Mouse (Mus musculus) embryonic facial prominence, embryonic 11.5 days (tissue): Measurements from ENCODE around the gene Katnb1. TPM values are rescaled to one million over a fixed set of nuclear protein-coding genes. Genes with fewer than 3 reads are reported as not detected.

Source experiments
- ATAC-seq: fragments of 200-750 bp; cut with Nextera tagmentation; replicated peaks from 2 replicates; pipeline ENCODE4 v1.8.0; 2017; ENCODE audit warnings: low read depth; ENCODE audit not compliant: insufficient number of reproducible peaks, low FRiP score, low TSS enrichment
- DNase-seq: peaks from one replicate; pipeline ENCODE4 v3.0.0-alpha.2; 2015; ENCODE audit warnings: low spot score
- H3K27ac ChIP-seq: fragments of 300-500 bp; sonication (generic); replicated peaks from 2 replicates; pipeline ENCODE4 v1.5.1; 2014; ENCODE audit warnings: mild to moderate bottlenecking, low read depth, low read length, control low read depth
- H3K27me3 ChIP-seq: fragments of 300-500 bp; sonication (generic); 2 replicates; pipeline ENCODE4 v1.6.1; 2014; ENCODE audit warnings: mild to moderate bottlenecking, low read length, moderate library complexity, mixed read lengths; ENCODE audit not compliant: control insufficient read depth, insufficient read depth
- H3K36me3 ChIP-seq: fragments of 300-500 bp; sonication (generic); replicated peaks from 2 replicates; pipeline ENCODE4 v1.6.1; 2014; ENCODE audit warnings: low read depth, mild to moderate bottlenecking, low read length, moderate library complexity, mixed read lengths; ENCODE audit not compliant: control insufficient read depth, insufficient read depth
- H3K4me1 ChIP-seq: fragments of 300-500 bp; sonication (generic); 2 replicates; pipeline ENCODE4 v1.6.1; 2014; ENCODE audit warnings: low read length, mixed read lengths; ENCODE audit not compliant: control insufficient read depth, insufficient read depth
- H3K4me2 ChIP-seq: fragments of 300-500 bp; sonication (generic); 2 replicates; pipeline ENCODE4 v1.6.1; 2014; ENCODE audit warnings: low read depth, mild to moderate bottlenecking, control low read depth, low read length, moderate library complexity
- H3K4me3 ChIP-seq: fragments of 300-500 bp; sonication (generic); 2 replicates; pipeline ENCODE4 v1.5.1; 2014; ENCODE audit warnings: low read depth, low read length, control low read depth
- H3K9ac ChIP-seq: fragments of 300-500 bp; sonication (generic); replicated peaks from 2 replicates; pipeline ENCODE4 v1.6.1; 2014; ENCODE audit warnings: mild to moderate bottlenecking, control low read depth, low read length
- H3K9me3 ChIP-seq: fragments of 300-500 bp; sonication (generic); replicated peaks from 2 replicates; pipeline ENCODE4 v1.6.1; 2016; ENCODE audit warnings: mild to moderate bottlenecking, low read length, inconsistent platforms, mixed read lengths; ENCODE audit not compliant: control insufficient read depth
- WGBS: fragments of 180-500 bp; shearing (Covaris S2); extraction: QIAGEN DNeasy Blood & Tissue Kit; methylation state at CpG from one replicate; pipeline ENCODE4 v1.1.7; 2014; 5-methylcytosine and 5-hydroxymethylcytosine counted together
- polyA plus RNA-seq: library from polyadenylated mRNA; unstranded; fragments of >200 nt; fragmentation: Nextera tagmentation; extraction: Ambion mirVana; gene quantifications from 2 replicates; pipeline ENCODE4 v1.2.1, GENCODE M21; 2014

Katnb1 gene
- polyA plus RNA-seq, 1 experiment from 2014 or later: 21.6 TPM

GRCm38 (mm10) chr8:95099009-95099408 is 18.0 kb downstream of the Katnb1 start:
- H3K4me3 ChIP-seq: no peak overlapping the region
- H3K27ac ChIP-seq: no peak overlapping the region
- H3K27me3 ChIP-seq: no peaks in the 10 kb centered on the region
- no peak overlapping the region for H3K9ac ChIP-seq
- no peaks in the 10 kb centered on the region for H3K9me3 ChIP-seq
- DNase-seq (peak; percentile 68), ATAC-seq (no peak)
- no peak overlapping the region for H3K4me2 ChIP-seq
- H3K4me1 ChIP-seq: no peaks in the 10 kb centered on the region
- 30% methylated on average over 5 of the region's 5 CpGs for WGBS
- H3K36me3 ChIP-seq: no peaks in the 10 kb centered on the region; the same call in none of the 2 replicates

- H3K36me3 ChIP-seq: no peaks in the 10 kb centered on the region; the same call in none of the 2 replicates
Observed at GRCm38 (mm10) chr8:95101972-95102371, 21.0 kb downstream of the Katnb1 start.

GRCm38 (mm10) chr8:95107306-95107705 is 26.3 kb downstream of the Katnb1 start:
- Histone ChIP-seq H3K9me3 (no peaks in the 10 kb centered on the region), H3K4me3 (no peak overlapping the region), H3K27ac (no peak overlapping the region), H3K9ac (no peak overlapping the region), H3K36me3 (no peaks in the 10 kb centered on the region), H3K4me1 (no peaks in the 10 kb centered on the region), H3K27me3 (no peaks in the 10 kb centered on the region), H3K4me2 (no peak overlapping the region)
- no peak for ATAC-seq
- no peak for DNase-seq
- 92% methylated on average over 13 of the region's 13 CpGs for WGBS

More at GRCm38 (mm10) chr8:95101972-95102371, 21.0 kb downstream of the Katnb1 start:
- Histone ChIP-seq H3K4me1 (no peaks in the 10 kb centered on the region), H3K9ac (no peak overlapping the region), H3K4me3 (no peak overlapping the region), H3K4me2 (no peak overlapping the region), H3K27ac (no peak overlapping the region), H3K9me3 (no peaks in the 10 kb centered on the region), H3K27me3 (no peaks in the 10 kb centered on the region)
- WGBS: 72% methylated on average over 4 of the region's 4 CpGs
- DNase-seq (no peak), ATAC-seq (no peak)

- Histone ChIP-seq H3K9ac (no peak overlapping the region), H3K36me3 (no peaks in the 10 kb centered on the region), H3K27ac (no peak overlapping the region), H3K27me3 (no peaks in the 10 kb centered on the region), H3K4me3 (no peak overlapping the region), H3K4me2 (no peak overlapping the region), H3K9me3 (no peaks in the 10 kb centered on the region), H3K4me1 (no peaks in the 10 kb centered on the region)
- ATAC-seq: no peak
- no peak for DNase-seq
- 83% methylated on average over 3 of the region's 3 CpGs for WGBS
Observed at GRCm38 (mm10) chr8:95112594-95112993, 31.6 kb downstream of the Katnb1 start.

- Histone ChIP-seq H3K4me3 (no peak overlapping the region), H3K9ac (no peak overlapping the region), H3K27me3 (no peaks in the 10 kb centered on the region), H3K27ac (no peak overlapping the region), H3K9me3 (no peaks in the 10 kb centered on the region), H3K4me2 (no peak overlapping the region), H3K36me3 (no peaks in the 10 kb centered on the region), H3K4me1 (no peaks in the 10 kb centered on the region)
- DNase-seq: no peak
- WGBS: 81% methylated on average over 4 of the region's 4 CpGs
- no peak for ATAC-seq
Observed at GRCm38 (mm10) chr8:95113108-95113507, 32.1 kb downstream of the Katnb1 start.

- WGBS: 82% methylated on average over 3 of the region's 3 CpGs
- ATAC-seq (peak; percentile 70), DNase-seq (peak; percentile 71)
- Histone ChIP-seq H3K4me1 (no peaks in the 10 kb centered on the region), H3K9ac (no peak overlapping the region), H3K9me3 (no peaks in the 10 kb centered on the region), H3K36me3 (no peaks in the 10 kb centered on the region), H3K4me3 (no peak overlapping the region), H3K27me3 (no peaks in the 10 kb centered on the region), H3K27ac (no peak overlapping the region), H3K4me2 (no peak overlapping the region)
Observed at GRCm38 (mm10) chr8:95113750-95114149, 32.8 kb downstream of the Katnb1 start.

GRCm38 (mm10) chr8:95123455-95123854 is 42.5 kb downstream of the Katnb1 start:
- Histone ChIP-seq H3K4me1 (no peaks in the 10 kb centered on the region), H3K36me3 (no peaks in the 10 kb centered on the region), H3K4me3 (no peak overlapping the region), H3K27ac (no peak overlapping the region), H3K9ac (no peak overlapping the region), H3K27me3 (no peaks in the 10 kb centered on the region), H3K4me2 (no peak overlapping the region), H3K9me3 (no peaks in the 10 kb centered on the region)
- 86% methylated on average over 5 of the region's 5 CpGs for WGBS
- DNase-seq (no peak), ATAC-seq (no peak)

- no peak overlapping the region for H3K9ac ChIP-seq
- H3K27ac ChIP-seq: no peak overlapping the region
- DNase-seq (no peak), ATAC-seq (no peak)
- H3K4me1 ChIP-seq: no peaks in the 10 kb centered on the region
- no peaks in the 10 kb centered on the region for H3K36me3 ChIP-seq
- 86% methylated on average over 11 of the region's 11 CpGs for WGBS
- no peak overlapping the region for H3K4me3 ChIP-seq
- H3K9me3 ChIP-seq: no peaks in the 10 kb centered on the region
- H3K27me3 ChIP-seq: no peaks in the 10 kb centered on the region
- H3K4me2 ChIP-seq: no peak overlapping the region
Observed at GRCm38 (mm10) chr8:95126497-95126896, 45.5 kb downstream of the Katnb1 start.
